Mouse (Mus musculus): ENCODE data around the gene Ndufb2. TPM values are rescaled to one million over a fixed set of nuclear protein-coding genes. Genes with fewer than 3 reads are reported as not detected.

Ndufb2 gene
- polyA plus RNA-seq, 1 experiment from 2014 or later: 307 TPM

- 97% methylated on average over 4 of the region's 4 CpGs for WGBS
- Histone ChIP-seq H3K27me3 (no peaks in the 10 kb centered on the region), H3K36me3 (peaks cover 26% of the 10 kb centered on the region), H3K27ac (no peak overlapping the region), H3K9me3 (replicated peaks) (no peaks in the 10 kb centered on the region), H3K9ac (no peak overlapping the region), H3K4me2 (replicated peaks) (no peak overlapping the region), H3K4me1 (peaks cover 15% of the 10 kb centered on the region), H3K4me3 (no peak overlapping the region)
- no peak for ATAC-seq (ENCODE audit: low FRiP score)
Measured at GRCm38 (mm10) chr6:39591481-39591880, 893 bp upstream of the Ndufb2 start.

- no peaks in the 10 kb centered on the region for H3K4me1 ChIP-seq
Measured at GRCm38 (mm10) chr6:39600851-39601250, 8.5 kb downstream of the Ndufb2 start.

GRCm38 (mm10) chr6:39601828-39602227 is 9.5 kb downstream of the Ndufb2 start:
- H3K4me1 ChIP-seq: no peaks in the 10 kb centered on the region
- peaks cover 47% of the 10 kb centered on the region for H3K36me3 ChIP-seq
- H3K9me3 ChIP-seq (replicated peaks): no peaks in the 10 kb centered on the region
- 88% methylated on average over 3 of the region's 3 CpGs for WGBS
- no peak overlapping the region for H3K4me2 ChIP-seq (replicated peaks)
- H3K4me3 ChIP-seq: no peak overlapping the region
- no peak overlapping the region for H3K9ac ChIP-seq
- H3K27me3 ChIP-seq: no peaks in the 10 kb centered on the region
- no peak for ATAC-seq (ENCODE audit: low FRiP score)
- H3K27ac ChIP-seq: no peak overlapping the region

More at GRCm38 (mm10) chr6:39600851-39601250, 8.5 kb downstream of the Ndufb2 start:
- ATAC-seq (ENCODE audit: low FRiP score): no peak
- H3K36me3 ChIP-seq: peaks cover 47% of the 10 kb centered on the region
- no peaks in the 10 kb centered on the region for H3K9me3 ChIP-seq (replicated peaks)
- WGBS: 98% methylated on average over 3 of the region's 3 CpGs
- H3K4me2 ChIP-seq (replicated peaks): no peak overlapping the region
- no peak overlapping the region for H3K27ac ChIP-seq
- no peak overlapping the region for H3K9ac ChIP-seq
- H3K4me3 ChIP-seq: no peak overlapping the region
- no peaks in the 10 kb centered on the region for H3K27me3 ChIP-seq

- H3K4me1 ChIP-seq: no peaks in the 10 kb centered on the region
- peaks cover 29% of the 10 kb centered on the region for H3K36me3 ChIP-seq
- H3K4me2 ChIP-seq (replicated peaks): no peak overlapping the region
- no peak overlapping the region for H3K9ac ChIP-seq
- H3K9me3 ChIP-seq (replicated peaks): no peaks in the 10 kb centered on the region
- H3K4me3 ChIP-seq: no peak overlapping the region
- H3K27ac ChIP-seq: no peak overlapping the region
- WGBS: 82% methylated on average over 5 of the region's 5 CpGs
- H3K27me3 ChIP-seq: no peaks in the 10 kb centered on the region
- ATAC-seq (ENCODE audit: low FRiP score): no peak
Measured at GRCm38 (mm10) chr6:39604565-39604964, 12.2 kb downstream of the Ndufb2 start.

- H3K4me2 ChIP-seq (replicated peaks): no peak overlapping the region
- H3K4me3 ChIP-seq: no peak overlapping the region
- 91% methylated on average over 6 of the region's 6 CpGs for WGBS
- no peaks in the 10 kb centered on the region for H3K4me1 ChIP-seq
- no peaks in the 10 kb centered on the region for H3K27me3 ChIP-seq
- no peak for ATAC-seq (ENCODE audit: low FRiP score)
- H3K27ac ChIP-seq: no peak overlapping the region
- H3K9me3 ChIP-seq (replicated peaks): no peaks in the 10 kb centered on the region
- H3K36me3 ChIP-seq: peaks cover 20% of the 10 kb centered on the region
- no peak overlapping the region for H3K9ac ChIP-seq
Measured at GRCm38 (mm10) chr6:39606056-39606455, 13.7 kb downstream of the Ndufb2 start.

GRCm38 (mm10) chr6:39606862-39607261 is 14.5 kb downstream of the Ndufb2 start:
- no peaks in the 10 kb centered on the region for H3K4me1 ChIP-seq
- H3K9ac ChIP-seq: no peak overlapping the region
- H3K27ac ChIP-seq: no peak overlapping the region
- no peak overlapping the region for H3K4me2 ChIP-seq (replicated peaks)
- peaks cover 22% of the 10 kb centered on the region for H3K36me3 ChIP-seq
- H3K4me3 ChIP-seq: no peak overlapping the region
- no peaks in the 10 kb centered on the region for H3K27me3 ChIP-seq
- 79% methylated on average over 3 of the region's 3 CpGs for WGBS
- H3K9me3 ChIP-seq (replicated peaks): no peaks in the 10 kb centered on the region
- no peak for ATAC-seq (ENCODE audit: low FRiP score)

- 80% methylated on average over 5 of the region's 5 CpGs for WGBS
- Histone ChIP-seq H3K27ac (no peak overlapping the region), H3K27me3 (no peaks in the 10 kb centered on the region), H3K4me3 (no peak overlapping the region), H3K9me3 (replicated peaks) (no peaks in the 10 kb centered on the region), H3K36me3 (peaks cover 19% of the 10 kb centered on the region), H3K4me2 (replicated peaks) (no peak overlapping the region), H3K9ac (no peak overlapping the region), H3K4me1 (no peaks in the 10 kb centered on the region)
- no peak for ATAC-seq (ENCODE audit: low FRiP score)
Measured at GRCm38 (mm10) chr6:39607365-39607764, 15.0 kb downstream of the Ndufb2 start.

- H3K4me3 ChIP-seq: no peak overlapping the region
- ATAC-seq (ENCODE audit: low FRiP score): no peak
Measured at GRCm38 (mm10) chr6:39610207-39610606, 17.8 kb downstream of the Ndufb2 start.

GRCm38 (mm10) chr6:39611296-39611695 is 18.9 kb downstream of the Ndufb2 start:
- ATAC-seq (ENCODE audit: low FRiP score): no peak
- Histone ChIP-seq H3K9me3 (replicated peaks) (no peaks in the 10 kb centered on the region), H3K27ac (no peak overlapping the region), H3K9ac (no peak overlapping the region), H3K4me3 (no peak overlapping the region), H3K27me3 (no peaks in the 10 kb centered on the region), H3K4me1 (no peaks in the 10 kb centered on the region), H3K4me2 (replicated peaks) (no peak overlapping the region), H3K36me3 (peaks cover 35% of the 10 kb centered on the region)
- 98% methylated on average over 2 of the region's 2 CpGs for WGBS

More at GRCm38 (mm10) chr6:39610207-39610606, 17.8 kb downstream of the Ndufb2 start:
- Histone ChIP-seq H3K36me3 (peaks cover 27% of the 10 kb centered on the region), H3K4me2 (replicated peaks) (no peak overlapping the region), H3K27me3 (no peaks in the 10 kb centered on the region), H3K27ac (no peak overlapping the region), H3K4me1 (no peaks in the 10 kb centered on the region), H3K9ac (no peak overlapping the region), H3K9me3 (replicated peaks) (no peaks in the 10 kb centered on the region)
- WGBS: 83% methylated on average over 2 of the region's 2 CpGs

Other genes with a start within 250 kb of the Ndufb2 start
- 56.5 and 59.0 TPM in 2 replicates for gene Slc37a3, start 214.9 kb upstream of the Ndufb2 start, polyA plus RNA-seq (2016; fragmentation: Nextera tagmentation; extraction: Ambion mirVana)
- 0.52 and 0.66 TPM in 2 replicates for gene Rab19, start 211.4 kb upstream of the Ndufb2 start, polyA plus RNA-seq (2016; fragmentation: Nextera tagmentation; extraction: Ambion mirVana)
- 178 and 191 TPM in 2 replicates for gene Mkrn1, start 172.1 kb upstream of the Ndufb2 start, polyA plus RNA-seq (2016; fragmentation: Nextera tagmentation; extraction: Ambion mirVana)
- gene Dennd2a, start 34.7 kb upstream of the Ndufb2 start, polyA plus RNA-seq (2016; fragmentation: Nextera tagmentation; extraction: Ambion mirVana): 49.0 TPM in 2 replicates
- 39.5 and 40.4 TPM in 2 replicates for gene Adck2, start 18.7 kb upstream of the Ndufb2 start, polyA plus RNA-seq (2016; fragmentation: Nextera tagmentation; extraction: Ambion mirVana)
- gene Gm42420, start 6.8 kb upstream of the Ndufb2 start, polyA plus RNA-seq (2016; fragmentation: Nextera tagmentation; extraction: Ambion mirVana): 0.65 TPM in 1 of 2 replicates, not detected in the other
- 25.7 and 29.2 TPM in 2 replicates for gene Braf, start 132.9 kb downstream of the Ndufb2 start, polyA plus RNA-seq (2016; fragmentation: Nextera tagmentation; extraction: Ambion mirVana)
- gene Mrps33, start 218.4 kb downstream of the Ndufb2 start, polyA plus RNA-seq (2016; fragmentation: Nextera tagmentation; extraction: Ambion mirVana): 205 and 206 TPM in 2 replicates

Measured in hindbrain, embryonic 12.5 days (tissue).